Mouse (Mus musculus) testis, adult 2 months (tissue): ENCODE data around the gene Dlgap1. TPM values are rescaled to one million over a fixed set of nuclear protein-coding genes. Genes with fewer than 3 reads are reported as not detected.

ENCODE experiments used
- H3K27ac ChIP-seq: fragments of 200-500 bp; 2 replicates; pipeline ENCODE4 v1.5.1; 2012; ENCODE audit warnings: low read depth, low read length; ENCODE audit not compliant: control insufficient read depth, insufficient read depth
- H3K27me3 ChIP-seq: fragments of 200-500 bp; 2 replicates; pipeline ENCODE4 v1.6.1; 2012; ENCODE audit warnings: mild to moderate bottlenecking, low read length, moderate library complexity; ENCODE audit not compliant: control insufficient read depth, insufficient read depth
- H3K36me3 ChIP-seq: fragments of 200-500 bp; 2 replicates; pipeline ENCODE4 v1.6.1; 2012; ENCODE audit warnings: mild to moderate bottlenecking, low read length; ENCODE audit not compliant: control insufficient read depth, insufficient read depth
- H3K4me1 ChIP-seq: fragments of 200-500 bp; 2 replicates; pipeline ENCODE4 v1.6.1; 2012; ENCODE audit warnings: low read length; ENCODE audit not compliant: control insufficient read depth, insufficient read depth
- H3K4me3 ChIP-seq: fragments of 200-500 bp; 2 replicates; pipeline ENCODE4 v1.5.1; 2012; ENCODE audit warnings: low read depth, mild to moderate bottlenecking, low read length, moderate library complexity, mixed read lengths; ENCODE audit not compliant: control insufficient read depth
- CTCF ChIP-seq: fragments of 200-500 bp; IDR thresholded peaks from 2 replicates; pipeline ENCODE4 v1.5.1; 2012; ENCODE audit warnings: low read depth, mild to moderate bottlenecking, inconsistent platforms, low read length, moderate library complexity; ENCODE audit not compliant: control insufficient read depth, insufficient read depth, insufficient replicate concordance
- POLR2A ChIP-seq: fragments of 200-500 bp; IDR thresholded peaks from 2 replicates; pipeline ENCODE4 v1.6.1; 2012; ENCODE audit warnings: low read depth, mild to moderate bottlenecking, inconsistent platforms, low read length, moderate library complexity; ENCODE audit not compliant: control insufficient read depth
- polyA plus RNA-seq: library from polyadenylated mRNA; depleted of rRNA; stranded (reverse); fragments of >200 nt; gene quantifications from 2 replicates; pipeline ENCODE4 v1.2.3, GENCODE M21; 2012

Gene Dlgap1
- polyA plus RNA-seq, 1 experiment = 3.5 TPM

DNA sequence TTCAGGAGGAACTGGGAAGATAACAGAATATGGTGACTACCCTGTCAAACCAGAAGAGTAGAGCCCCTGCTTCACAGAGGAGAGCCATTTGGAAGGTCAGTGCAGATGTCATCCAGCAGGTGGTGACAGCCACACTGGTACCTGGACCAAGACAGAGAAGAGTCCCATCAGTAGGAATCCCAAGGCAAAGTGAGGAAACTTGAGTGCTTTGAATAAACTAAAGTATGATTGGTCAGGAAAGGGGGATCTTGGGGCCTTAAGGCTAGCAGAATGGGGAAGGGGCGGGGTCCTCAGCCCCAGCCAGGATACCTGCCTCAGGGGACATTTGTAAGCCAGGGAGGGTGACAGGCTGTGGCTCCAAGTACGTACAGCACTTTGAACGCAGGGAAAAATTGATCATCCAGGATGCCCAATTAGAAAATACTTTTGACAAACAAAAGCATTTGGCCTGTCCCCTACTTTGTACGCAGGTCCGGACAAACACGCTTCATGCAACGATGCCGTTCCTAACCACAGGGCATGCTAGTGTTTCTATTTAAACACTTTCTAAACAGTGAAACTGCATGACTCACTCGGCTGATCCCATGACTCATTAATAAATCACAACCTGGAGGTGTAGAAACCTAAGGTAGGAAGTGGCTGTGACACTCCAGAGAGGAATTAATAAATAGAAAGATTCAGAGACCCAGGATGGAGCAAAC is 777.7 kb downstream of the Dlgap1 start:
- Histone ChIP-seq H3K36me3 (no peaks in the 10 kb centered on the region), H3K27me3 (no peaks in the 10 kb centered on the region), H3K4me3 (no peak overlapping the region), H3K4me1 (peaks cover 12% of the 10 kb centered on the region), H3K27ac (peak overlapping the region; percentile 5)
- TF ChIP-seq POLR2A = no peak
- no peak for TF ChIP-seq CTCF

DNA sequence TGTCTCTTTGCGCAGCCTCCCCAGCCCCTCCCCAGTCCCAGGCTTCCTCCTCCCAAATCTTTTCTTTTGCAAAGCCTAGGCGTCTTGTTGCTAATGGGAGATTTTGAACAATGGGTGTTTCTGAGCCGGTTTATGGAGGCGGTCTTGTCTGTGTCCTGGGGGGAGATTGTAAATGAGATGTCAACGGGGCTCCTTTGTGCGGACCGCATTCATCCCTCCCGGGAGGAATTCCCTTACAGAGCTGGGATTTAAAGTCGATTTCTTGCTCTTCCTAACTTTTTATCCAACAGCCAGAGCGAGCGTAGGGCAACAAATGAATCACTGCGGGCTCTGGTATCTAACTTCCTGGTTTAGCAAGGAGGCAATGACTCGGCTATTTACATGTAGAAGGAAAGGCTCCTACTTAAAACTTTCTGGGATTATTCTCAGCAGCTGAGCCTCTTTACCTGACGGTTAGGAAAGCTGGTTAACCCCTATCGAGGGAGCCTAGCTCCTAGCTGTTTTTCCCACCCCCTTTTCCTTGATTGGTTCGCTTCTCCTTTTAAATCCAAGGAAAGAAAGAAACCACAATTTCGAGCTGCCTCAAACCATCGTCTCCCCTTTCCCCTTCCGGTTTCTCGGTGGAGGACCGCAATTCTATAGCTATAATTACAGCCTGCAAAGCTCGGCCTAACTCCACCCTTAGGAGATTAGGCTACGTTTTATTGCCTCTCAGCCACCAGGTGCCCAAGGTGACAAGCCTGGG is 779.0 kb downstream of the Dlgap1 start:
- H3K27me3 ChIP-seq = no peaks in the 10 kb centered on the region
- H3K4me1 ChIP-seq = peaks cover 12% of the 10 kb centered on the region
- peak overlapping the region; percentile 91 for H3K27ac ChIP-seq
- peak overlapping the region; percentile 3; the same call in 1 of the 2 replicates for H3K4me3 ChIP-seq
- H3K36me3 ChIP-seq = no peaks in the 10 kb centered on the region
- TF ChIP-seq CTCF (no peak), POLR2A (no peak)

GRCm38 (mm10) chr17:70748476-70748830 is 779.6 kb downstream of the Dlgap1 start:
- Histone ChIP-seq H3K36me3 (no peaks in the 10 kb centered on the region), H3K4me3 (no peak overlapping the region), H3K27me3 (no peaks in the 10 kb centered on the region), H3K4me1 (peaks cover 12% of the 10 kb centered on the region), H3K27ac (peak overlapping the region; percentile 91)
- TF ChIP-seq CTCF (no peak), POLR2A (no peak)

DNA sequence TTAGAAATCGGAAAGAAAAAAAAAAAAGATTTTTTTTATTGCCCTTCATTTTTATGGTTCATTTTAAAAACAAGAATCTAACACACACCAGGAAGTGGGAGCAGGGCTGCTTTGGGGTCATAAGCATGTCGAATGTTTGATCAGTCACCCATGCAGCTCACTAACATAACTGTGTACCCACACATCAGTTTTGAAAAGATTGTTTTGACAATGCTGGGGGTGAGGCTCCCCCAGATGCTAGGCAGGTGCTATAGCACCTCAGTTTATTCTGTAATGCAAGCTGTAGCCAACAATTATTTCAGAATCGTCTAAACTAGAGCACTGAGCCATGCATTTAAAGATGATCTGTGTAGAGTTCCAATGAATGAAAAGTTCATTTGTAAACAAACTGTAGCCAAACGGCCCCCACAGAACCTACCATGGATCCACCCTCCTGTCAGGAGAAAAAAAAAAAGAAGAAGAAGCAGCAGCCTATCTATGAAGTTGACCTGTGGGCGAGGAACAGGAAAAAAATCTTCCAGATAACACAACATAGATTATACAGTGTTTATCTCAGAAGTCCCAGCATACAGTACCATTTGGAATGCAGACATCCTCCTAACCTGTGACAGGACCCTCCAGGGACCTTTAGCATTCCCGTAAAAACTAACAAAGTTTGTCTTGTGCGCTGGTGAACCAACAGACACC is 780.2 kb downstream of the Dlgap1 start:
- peak overlapping the region; percentile 70 for H3K27ac ChIP-seq
- no peak for TF ChIP-seq POLR2A
- TF ChIP-seq CTCF = no peak
- H3K4me3 ChIP-seq = no peak overlapping the region
- H3K27me3 ChIP-seq = no peaks in the 10 kb centered on the region
- peaks cover 12% of the 10 kb centered on the region for H3K4me1 ChIP-seq
- no peaks in the 10 kb centered on the region for H3K36me3 ChIP-seq

DNA sequence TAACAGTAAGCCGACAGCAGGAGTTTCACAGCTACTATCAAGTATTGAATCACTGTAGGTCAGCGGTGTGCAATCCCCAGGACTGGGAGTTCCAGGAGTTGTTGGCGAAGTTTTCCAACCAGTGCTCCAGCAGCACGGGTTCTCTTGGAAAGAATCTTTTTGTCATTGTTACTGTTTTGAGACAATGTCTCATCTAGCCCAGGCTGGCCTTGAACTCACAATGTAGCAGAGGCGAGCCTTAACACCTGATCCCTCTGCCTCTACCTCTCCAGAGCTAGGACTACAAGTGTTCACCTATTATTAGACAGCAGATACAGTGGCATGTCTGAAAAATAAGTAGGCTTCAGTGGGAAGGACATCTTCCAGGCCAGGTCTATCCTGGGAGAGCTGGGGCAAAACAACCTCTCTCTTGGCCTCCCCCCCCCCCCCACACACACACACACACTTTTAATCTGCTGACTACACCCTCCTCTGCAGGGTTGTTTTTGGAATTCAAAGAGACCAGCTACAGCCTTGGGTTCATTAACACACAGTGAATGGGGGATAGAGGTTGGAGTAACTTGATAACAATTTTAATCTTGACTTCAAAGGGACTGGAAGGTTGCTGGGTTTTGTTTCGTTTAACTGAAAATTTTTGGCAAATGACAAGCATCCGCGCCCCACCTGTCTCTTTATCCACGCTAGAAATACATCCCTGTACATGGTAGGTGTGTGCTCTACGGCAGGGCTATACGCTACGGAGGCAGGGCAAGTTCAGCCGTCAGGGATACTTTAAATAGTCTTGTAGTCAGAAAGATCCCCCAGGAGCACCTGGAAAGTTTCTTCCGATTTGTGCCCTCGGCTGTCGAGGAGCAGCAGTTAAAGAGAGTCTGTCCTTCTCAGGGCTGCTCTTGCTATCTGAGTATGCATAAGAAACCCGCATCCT is 781.6 kb downstream of the Dlgap1 start:
- no peak for TF ChIP-seq POLR2A
- TF ChIP-seq CTCF = no peak

GRCm38 (mm10) chr17:70751161-70751651 is 782.3 kb downstream of the Dlgap1 start:
- Histone ChIP-seq H3K27ac (peak overlapping the region; percentile 95), H3K27me3 (no peaks in the 10 kb centered on the region), H3K4me3 (peak overlapping the region; percentile 78), H3K4me1 (peaks cover 15% of the 10 kb centered on the region), H3K36me3 (no peaks in the 10 kb centered on the region)
- TF ChIP-seq CTCF (no peak), POLR2A (no peak)

More for the DNA sequence above, 781.6 kb downstream of the Dlgap1 start:
- Histone ChIP-seq H3K4me3 (peak overlapping the region; percentile 27), H3K36me3 (no peaks in the 10 kb centered on the region), H3K27ac (peak overlapping the region; percentile 95), H3K27me3 (no peaks in the 10 kb centered on the region), H3K4me1 (peaks cover 15% of the 10 kb centered on the region)

DNA sequence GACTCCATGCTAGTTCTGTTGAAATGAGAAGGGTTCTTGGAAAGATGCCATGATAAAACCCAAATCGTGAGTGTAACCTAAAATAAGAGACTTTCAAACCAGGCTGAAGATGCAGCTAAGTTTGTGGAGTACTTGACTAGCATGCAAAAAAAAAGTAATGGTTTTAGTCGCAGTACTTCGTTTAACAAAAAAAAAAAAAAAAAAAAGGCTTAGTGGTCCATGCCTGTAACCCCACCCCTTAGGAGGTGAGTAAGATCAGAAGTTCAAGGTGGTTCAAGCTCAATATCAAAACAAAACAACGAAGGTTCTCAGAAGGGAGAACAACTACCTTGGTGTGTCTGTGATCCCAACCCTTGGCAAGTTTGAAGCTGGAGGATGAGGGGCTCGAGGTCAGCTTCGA is 782.8 kb downstream of the Dlgap1 start:
- peak overlapping the region; percentile 78 for H3K4me3 ChIP-seq
- TF ChIP-seq POLR2A = no peak
- no peak for TF ChIP-seq CTCF
- H3K4me1 ChIP-seq = peaks cover 15% of the 10 kb centered on the region
- H3K27ac ChIP-seq = peak overlapping the region; percentile 95
- no peaks in the 10 kb centered on the region for H3K36me3 ChIP-seq
- H3K27me3 ChIP-seq = no peaks in the 10 kb centered on the region
